Mouse (Mus musculus) ES-Bruce4 (cell line): ENCODE data around the gene Ube3c. TPM values are rescaled to one million over a fixed set of nuclear protein-coding genes. Genes with fewer than 3 reads are reported as not detected.
"Not testable (repeated sequence)": the region's sequence is repeated elsewhere in the genome, so short reads cannot be mapped to it uniquely, and the experiment has no call there.

Source experiments
- H3K27ac ChIP-seq: 2 replicates; pipeline ENCODE4 v1.5.1; 2012; ENCODE audit warnings: low read length, inconsistent platforms; ENCODE audit not compliant: insufficient read depth
- H3K27me3 ChIP-seq: 2 replicates; pipeline ENCODE4 v1.6.1; 2012; ENCODE audit warnings: mild to moderate bottlenecking, low read length, inconsistent platforms; ENCODE audit not compliant: control insufficient read depth, poor library complexity, insufficient read depth, severe bottlenecking
- H3K36me3 ChIP-seq: 2 replicates; pipeline ENCODE4 v1.6.1; 2012; ENCODE audit warnings: inconsistent platforms, mild to moderate bottlenecking, low read length, moderate library complexity; ENCODE audit not compliant: control insufficient read depth, poor library complexity, insufficient read depth, severe bottlenecking
- H3K4me1 ChIP-seq: one replicate; pipeline ENCODE4 v1.8.1; 2011; ENCODE audit warnings: low read length; ENCODE audit not compliant: control insufficient read depth, insufficient read depth
- H3K4me3 ChIP-seq: 2 replicates; pipeline ENCODE4 v1.5.1; 2011; ENCODE audit warnings: low read depth, mild to moderate bottlenecking, low read length
- H3K9ac ChIP-seq: 2 replicates; pipeline ENCODE4 v1.6.1; 2012; ENCODE audit warnings: low read depth, mild to moderate bottlenecking, inconsistent platforms; ENCODE audit not compliant: poor library complexity, severe bottlenecking
- H3K9me3 ChIP-seq: replicated peaks from 2 replicates; pipeline ENCODE4 v1.6.1; 2012; ENCODE audit warnings: mild to moderate bottlenecking, low read length, inconsistent platforms; ENCODE audit not compliant: control insufficient read depth, poor library complexity, insufficient read depth, severe bottlenecking
- CTCF ChIP-seq: IDR thresholded peaks from one replicate; pipeline ENCODE4 v1.8.1; 2011; ENCODE audit warnings: low read depth, low read length
- EP300 ChIP-seq: IDR thresholded peaks from 2 replicates; pipeline ENCODE4 v1.6.1; 2011; ENCODE audit warnings: low read depth, low read length; ENCODE audit not compliant: insufficient read depth
- POLR2A ChIP-seq: IDR thresholded peaks from one replicate; pipeline ENCODE4 v1.8.1; 2011; ENCODE audit warnings: low read length; ENCODE audit not compliant: insufficient read depth
- polyA plus RNA-seq: library from polyadenylated mRNA; stranded (reverse); fragments of >200 nt; gene quantifications from 2 replicates; pipeline ENCODE4 v1.2.4, GENCODE M21; 2011; ENCODE audit warnings: low read depth; ENCODE audit not compliant: missing spikeins, insufficient read depth, insufficient read length

Gene Ube3c
- polyA plus RNA-seq, 1 experiment = 54.0 TPM

GRCm38 (mm10) chr5:29631711-29632110, 62.7 kb downstream of the Ube3c start:
- peaks cover 12% of the 10 kb centered on the region for H3K36me3 ChIP-seq
- no peaks in the 10 kb centered on the region for H3K27me3 ChIP-seq
- no peak overlapping the region for H3K9ac ChIP-seq
- H3K4me3 ChIP-seq = no peak overlapping the region
- no peak overlapping the region for H3K27ac ChIP-seq
- H3K9me3 ChIP-seq = no peaks in the 10 kb centered on the region
- TF ChIP-seq POLR2A (no peak), CTCF (no peak), EP300 (no peak)
- no peaks in the 10 kb centered on the region for H3K4me1 ChIP-seq

GRCm38 (mm10) chr5:29636298-29636697, 67.3 kb downstream of the Ube3c start:
- H3K27ac ChIP-seq = no peak overlapping the region
- no peaks in the 10 kb centered on the region for H3K4me1 ChIP-seq
- no peaks in the 10 kb centered on the region for H3K9me3 ChIP-seq
- TF ChIP-seq CTCF (no peak), POLR2A (no peak)
- no peak overlapping the region for H3K4me3 ChIP-seq
- no peak overlapping the region for H3K9ac ChIP-seq
- H3K36me3 ChIP-seq = peaks cover 18% of the 10 kb centered on the region
- no peaks in the 10 kb centered on the region for H3K27me3 ChIP-seq

GRCm38 (mm10) chr5:29636884-29637283, 67.8 kb downstream of the Ube3c start:
- H3K9me3 ChIP-seq = no peaks in the 10 kb centered on the region
- no peak overlapping the region for H3K9ac ChIP-seq
- H3K4me1 ChIP-seq = no peaks in the 10 kb centered on the region
- no peaks in the 10 kb centered on the region for H3K27me3 ChIP-seq
- H3K36me3 ChIP-seq = peaks cover 18% of the 10 kb centered on the region
- H3K27ac ChIP-seq = no peak overlapping the region
- H3K4me3 ChIP-seq = no peak overlapping the region
- TF ChIP-seq EP300 (no peak), CTCF (no peak), POLR2A (no peak)

GRCm38 (mm10) chr5:29641124-29641884, 72.3 kb downstream of the Ube3c start:
- H3K27me3 ChIP-seq = no peaks in the 10 kb centered on the region
- no peaks in the 10 kb centered on the region for H3K4me1 ChIP-seq
- no peak for TF ChIP-seq EP300
- no peak for TF ChIP-seq POLR2A
- TF ChIP-seq CTCF = no peak
- no peak overlapping the region for H3K4me3 ChIP-seq
- no peaks in the 10 kb centered on the region for H3K9me3 ChIP-seq
- no peak overlapping the region for H3K9ac ChIP-seq
- peaks cover 8% of the 10 kb centered on the region for H3K36me3 ChIP-seq
- no peak overlapping the region for H3K27ac ChIP-seq

GRCm38 (mm10) chr5:29651696-29652095, 82.7 kb downstream of the Ube3c start:
- no peaks in the 10 kb centered on the region for H3K4me1 ChIP-seq
- H3K36me3 ChIP-seq = peaks cover 4% of the 10 kb centered on the region
- H3K27me3 ChIP-seq = no peaks in the 10 kb centered on the region
- H3K9me3 ChIP-seq = no peaks in the 10 kb centered on the region
- no peak overlapping the region for H3K27ac ChIP-seq
- TF ChIP-seq CTCF = no peak
- no peak for TF ChIP-seq EP300
- TF ChIP-seq POLR2A = no peak
- no peak overlapping the region for H3K9ac ChIP-seq
- no peak overlapping the region for H3K4me3 ChIP-seq

- no peak overlapping the region for H3K4me3 ChIP-seq
- no peaks in the 10 kb centered on the region for H3K4me1 ChIP-seq
- H3K36me3 ChIP-seq = no peaks in the 10 kb centered on the region; the same call in 1 of the 2 replicates
- no peaks in the 10 kb centered on the region for H3K27me3 ChIP-seq
- H3K9ac ChIP-seq = no peak overlapping the region
- no peaks in the 10 kb centered on the region for H3K9me3 ChIP-seq
- no peak for TF ChIP-seq CTCF
- H3K27ac ChIP-seq = no peak overlapping the region
Measured at GRCm38 (mm10) chr5:29657590-29658339, 88.7 kb downstream of the Ube3c start.

- H3K9ac ChIP-seq, H3K9me3 ChIP-seq, H3K4me3 ChIP-seq, H3K27me3 ChIP-seq, H3K27ac ChIP-seq, H3K36me3 ChIP-seq, H3K4me1 ChIP-seq: not testable (repeated sequence)
Measured at GRCm38 (mm10) chr5:29661246-29661645, 92.2 kb downstream of the Ube3c start.
